In the genomic region with DNA sequence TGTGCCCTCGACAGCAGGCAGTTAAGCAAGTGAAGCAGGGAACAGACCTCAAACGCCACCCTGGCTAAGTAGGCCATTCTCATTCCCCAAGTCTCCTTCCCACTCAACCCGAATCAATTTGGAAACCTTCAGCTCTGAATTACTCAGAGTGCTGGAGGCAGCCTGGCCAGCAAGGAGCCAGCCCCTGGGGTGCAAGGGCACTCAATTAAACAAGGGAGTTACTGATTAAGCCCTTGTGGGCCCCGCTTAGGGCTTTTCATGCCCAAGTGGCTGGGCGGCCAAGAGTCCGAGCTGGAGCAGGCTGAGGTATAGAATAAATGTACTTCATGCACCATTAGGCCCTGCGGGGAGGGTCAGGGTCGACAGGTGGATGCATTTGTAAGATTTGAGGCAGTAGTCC, we compare ENCODE assay signal across 11 mouse cellular contexts. TPM values are rescaled to one million over a fixed set of nuclear protein-coding genes. Genes with fewer than 3 reads are reported as not detected.
DNase-seq lines count a peak whose midpoint lies in the region; ATAC-seq and TF ChIP-seq lines count a peak whose summit lies in the region.
"Had no signal": no experiment of that assay in that cellular context is flagged by ENCODE, and none has a peak within 500 bp of the region (broad histone marks: within the 10 kb centered on the region; RNA-seq: fewer than 3 reads in every experiment).

No protein-coding gene starts in this region.

- ATAC-seq in liver, postnatal 0 days: no peak

- no peak overlapping the region for H3K4me3 ChIP-seq in liver, adult 2 months (ENCODE audit: insufficient read depth, low read depth, low read length)
- no peak overlapping the region for H3K4me3 ChIP-seq in liver, postnatal 0 days (ENCODE audit: low read depth, low read length)
- no peak overlapping the region for H3K4me3 ChIP-seq in embryonic facial prominence, embryonic 10.5 days
- H3K4me3 ChIP-seq: megakaryocyte, embryonic 14.5 days had no signal

- TF ChIP-seq CTCF in liver, adult 2 months (IDR thresholded peaks at IDR 0.05; ENCODE audit: low read depth, low read length): no peak
- no peak for TF ChIP-seq CTCF in liver, postnatal 0 days (IDR thresholded peaks at IDR 0.05; ENCODE audit: low read depth)

- peak; percentile 40 for DNase-seq in liver, adult 2 months (ENCODE audit: extremely low read depth, low read depth, low spot score)
- DNase-seq in liver, postnatal 0 days: no peak
- peak; percentile 13 for DNase-seq in embryonic facial prominence, embryonic 10.5 days (ENCODE audit: low spot score)
- peak; percentile 95 for DNase-seq in kidney, adult 11 months
- peak; percentile 9 for DNase-seq in lung, postnatal 10 days
- DNase-seq in heart, adult 8-10 months (ENCODE audit: low spot score): no peak
- DNase-seq in adrenal gland, postnatal 4 days (ENCODE audit: low spot score in 2 of 2): no peak
- DNase-seq: gastrocnemius, postnatal 25 days; right cerebral cortex, postnatal 4 days had no signal

- H3K4me1 ChIP-seq in liver, adult 2 months (ENCODE audit: control insufficient read depth, insufficient read depth, low read length): no peaks in the 10 kb centered on the region
- no peaks in the 10 kb centered on the region for H3K4me1 ChIP-seq in liver, postnatal 0 days (ENCODE audit: insufficient read depth)
- H3K4me1 ChIP-seq in embryonic facial prominence, embryonic 10.5 days: peaks cover 10% of the 10 kb centered on the region
- H3K4me1 ChIP-seq: megakaryocyte, embryonic 14.5 days had no signal

- no peaks in the 10 kb centered on the region for H3K9me3 ChIP-seq in liver, postnatal 0 days (ENCODE audit: low read length)
- H3K9me3 ChIP-seq in embryonic facial prominence, embryonic 10.5 days: no peaks in the 10 kb centered on the region
- H3K9me3 ChIP-seq: megakaryocyte, embryonic 14.5 days had no signal

- H3K4me2 ChIP-seq in liver, postnatal 0 days (ENCODE audit: low read depth, low read length): no peak overlapping the region

- no peaks in the 10 kb centered on the region for H3K36me3 ChIP-seq in liver, adult 2 months (ENCODE audit: control insufficient read depth, insufficient read depth, low read length)
- no peaks in the 10 kb centered on the region for H3K36me3 ChIP-seq in liver, postnatal 0 days (replicated peaks; ENCODE audit: insufficient read depth, low read length)
- no peaks in the 10 kb centered on the region for H3K36me3 ChIP-seq in embryonic facial prominence, embryonic 10.5 days (replicated peaks)

- H3K27me3 ChIP-seq in liver, adult 2 months (ENCODE audit: control insufficient read depth, insufficient read depth, low read length): no peaks in the 10 kb centered on the region
- no peaks in the 10 kb centered on the region for H3K27me3 ChIP-seq in liver, postnatal 0 days (ENCODE audit: insufficient read depth, low read length)
- no peaks in the 10 kb centered on the region for H3K27me3 ChIP-seq in embryonic facial prominence, embryonic 10.5 days (replicated peaks; ENCODE audit: low read depth, poor library complexity, severe bottlenecking)

- no peaks in the 10 kb centered on the region for H3K79me2 ChIP-seq in liver, adult 2 months (ENCODE audit: control insufficient read depth, insufficient read depth, low read length)

- H3K27ac ChIP-seq in liver, adult 2 months (replicated peaks; ENCODE audit: insufficient read depth, low read depth, low read length): no peak overlapping the region
- H3K27ac ChIP-seq in liver, postnatal 0 days (ENCODE audit: low read depth): no peak overlapping the region
- no peak overlapping the region for H3K27ac ChIP-seq in embryonic facial prominence, embryonic 10.5 days (replicated peaks)

- no peak overlapping the region for H3K9ac ChIP-seq in liver, adult 2 months (ENCODE audit: low read depth, low read length)
- H3K9ac ChIP-seq in liver, postnatal 0 days (replicated peaks): no peak overlapping the region

- 58% methylated on average over 8 of the region's 8 CpGs for WGBS in liver, adult 2 months
- WGBS in liver, postnatal 0 days (ENCODE audit: insufficient replicate concordance): 58% methylated on average over 8 of the region's 8 CpGs
- 43% methylated on average over 8 of the region's 8 CpGs for WGBS in embryonic facial prominence, embryonic 10.5 days

- no peak for TF ChIP-seq EP300 in liver, postnatal 0 days (IDR thresholded peaks at IDR 0.05; ENCODE audit: low read depth)

- no peak for TF ChIP-seq POLR2A in liver, adult 2 months (IDR thresholded peaks at IDR 0.05; ENCODE audit: extremely low read depth, insufficient read depth, low read length)

RNA-seq across cellular contexts. Expression of a gene that starts 44.5 kb away (rescaled TPM):
- total RNA-seq in liver, adult 2 months (2014; rRNA removed): 1.6 and 3.6 TPM in 2 replicates
- 2.5 and 3.3 TPM in 2 replicates for polyA plus RNA-seq in liver, adult 2 months (2012; rRNA removed)
- 0.62 and 0.96 TPM in 2 replicates for polyA plus RNA-seq in liver, postnatal 0 days (2015; fragmentation: Nextera tagmentation; extraction: Ambion mirVana)
- polyA plus RNA-seq in embryonic facial prominence, embryonic 10.5 days (2016; fragmentation: Nextera tagmentation; extraction: Ambion mirVana): 0.20 and 0.60 TPM in 2 replicates
- under 1 TPM; 0.35 to 0.69 (median 0.42) TPM for total RNA-seq in heart, adult 8-10 months (2022)
- 10 to 100 TPM in 1 of 2 experiments, 1 to 10 TPM in 1; 1.9 to 24.2 TPM for total RNA-seq in adrenal gland, postnatal 4 days (2021)
- total RNA-seq: MEL had no signal

Comparison
In these comparisons a context has a peak if more than half of its experiments do, and no peak if none do; other contexts are left out.
1. DNase-seq: peak in liver, adult 2 months (single experiment), embryonic facial prominence, embryonic 10.5 days (single experiment), kidney, adult 11 months (single experiment) and lung, postnatal 10 days (single experiment); none in liver, postnatal 0 days (single experiment), heart, adult 8-10 months (single experiment) and adrenal gland, postnatal 4 days (0 of 2).